Mouse (Mus musculus): ENCODE measurements around the gene Olfr885.

The Olfr885 gene

GRCm38 (mm10) chr9:38061022-38061421 is at the start of gene Olfr885:
Olfr885 (plus strand) TSS chr9:38061322.
- DNase-seq = no peak

GRCm38 (mm10) chr9:38025508-38025907 is 35.6 kb upstream of the Olfr885 start, which contains the start of gene Olfr883:
Olfr883 (plus strand) TSS chr9:38025808.
- DNase-seq = no peak

- DNase-seq = no peak
Measured at GRCm38 (mm10) chr9:38046255-38046654, 14.9 kb upstream of the Olfr885 start, which contains the start of gene Olfr884. Olfr884 (plus strand) TSS chr9:38046555.

GRCm38 (mm10) chr9:38083772-38084171 is 22.6 kb downstream of the Olfr885 start, which contains the start of gene Olfr887:
Olfr887 (plus strand) TSS chr9:38084072.
- no peak for DNase-seq

GRCm38 (mm10) chr9:38107828-38108227 is 46.7 kb downstream of the Olfr885 start, which contains the start of gene Olfr888:
Olfr888 (plus strand) TSS chr9:38108128.
- DNase-seq = no peak
